Mouse (Mus musculus): Measurements from ENCODE around the gene Fut8. TPM values are rescaled to one million over a fixed set of nuclear protein-coding genes. Genes with fewer than 3 reads are reported as not detected.
A peak's percentile ranks its signal among the peaks of the same experiment; 100 is the strongest.
"Not testable (repeated sequence)": the region's sequence is repeated elsewhere in the genome, so short reads cannot be mapped to it uniquely, and the experiment has no call there.

Fut8 gene
- total and polyA plus RNA-seq, 3 experiments, result 60.6 to 124 (median 86.0) TPM

- TF ChIP-seq RCOR1 (conservative IDR thresholded peaks at IDR 0.05; ENCODE audit: low read depth, low read length) (peak; percentile 64; the same call in 1 of the 2 replicates), TCF12 (IDR thresholded peaks at IDR 0.05; ENCODE audit: low read depth, low read length) (peak; percentile 78), ZNF384 (IDR thresholded peaks at IDR 0.05; ENCODE audit: low read depth, low read length) (peak; percentile 35; the same call in 1 of the 2 replicates), RAD21 (IDR thresholded peaks at IDR 0.05; ENCODE audit: low read depth, low read length) (no peak), ZC3H11A (IDR thresholded peaks at IDR 0.05; ENCODE audit: low read depth, low read length) (no peak), UBTF (IDR thresholded peaks at IDR 0.05; ENCODE audit: low read depth, low read length) (no peak), SIN3A (IDR thresholded peaks at IDR 0.05; ENCODE audit: low read length) (peak; percentile 79), CTCF (conservative IDR thresholded peaks at IDR 0.05 in 1 of 2, IDR thresholded peaks at IDR 0.05 in 1 of 2; ENCODE audit: low read depth in 2 of 2, low read length in 2 of 2) (no peak), MAZ (IDR thresholded peaks at IDR 0.05; ENCODE audit: low read depth, low read length) (no peak), GABPA (IDR thresholded peaks at IDR 0.05; ENCODE audit: insufficient replicate concordance, low read depth, low read length) (no peak), ZMIZ1 (IDR thresholded peaks at IDR 0.05; ENCODE audit: low read depth, low read length) (peak; percentile 69; the same call in 1 of the 2 replicates), NRF1 (IDR thresholded peaks at IDR 0.05; ENCODE audit: low read depth, low read length) (no peak), SMC3 (IDR thresholded peaks at IDR 0.05; ENCODE audit: low read depth, low read length) (no peak), MYC (IDR thresholded peaks at IDR 0.05; ENCODE audit: low read depth, low read length) (peak; percentile 31; the same call in 1 of the 2 replicates), MEF2A (IDR thresholded peaks at IDR 0.05; ENCODE audit: borderline replicate concordance, low read depth, low read length) (peak; percentile 76), E2F4 (IDR thresholded peaks at IDR 0.05; ENCODE audit: insufficient replicate concordance, low read depth, low read length) (no peak)
These were observed 53.1 kb downstream of the Fut8 start (continued) for GRCm38 (mm10) chr12:77291017-77291416.

- in situ Hi-C loops (cut with MboI; ENCODE audit: low pct_ligation_motif_present, low pct_unique_long_range_greater_than_20kb, low sequenced_read_pairs); DNase-seq (ENCODE audit: extremely low read depth); dilution Hi-C loops (cut with MboI; ENCODE audit: extremely low pct_ligation_motif_present, extremely low pct_unique_long_range_greater_than_20kb, low sequenced_read_pairs); H3K9me3 ChIP-seq (replicated peaks; ENCODE audit: low read length); H3K27me3 ChIP-seq (replicated peaks); H3K36me3 ChIP-seq (replicated peaks in 1 of 2; ENCODE audit: control insufficient read depth in 1 of 2, insufficient read depth in 1 of 2, low read length in 1 of 2); H3K4me3 ChIP-seq (replicated peaks in 1 of 3; ENCODE audit: low read depth in 2 of 3, low read length in 2 of 3, poor library complexity in 1 of 3): not testable (repeated sequence)
- H3K9ac ChIP-seq (ENCODE audit: insufficient read depth, low read depth), result peak overlapping the region; percentile 48; the same call in 1 of the 2 replicates
- peaks cover 11 to 54% of the 10 kb centered on the region in 2 experiments; a peak in 3 of 4 replicates for H3K4me1 ChIP-seq (ENCODE audit: control insufficient read depth in 1 of 2, insufficient read depth in 2 of 2)
- TF ChIP-seq ETS1 (conservative IDR thresholded peaks at IDR 0.05; ENCODE audit: low read depth, low read length) (0 out of 2 replicates have a peak, but pooled peaks have one; percentile 29), MAZ (IDR thresholded peaks at IDR 0.05; ENCODE audit: low read depth, low read length) (0 out of 2 replicates have a peak, but pooled peaks have one; percentile 52), MXI1 (IDR thresholded peaks at IDR 0.05; ENCODE audit: low read depth, low read length) (peak; percentile 36; the same call in 1 of the 2 replicates), TCF12 (IDR thresholded peaks at IDR 0.05; ENCODE audit: low read depth, low read length) (peak; percentile 30; the same call in 1 of the 2 replicates), ZNF384 (IDR thresholded peaks at IDR 0.05; ENCODE audit: low read depth, low read length) (peak; percentile 76), TBP (conservative IDR thresholded peaks at IDR 0.05; ENCODE audit: low read depth, low read length) (0 out of 2 replicates have a peak, but pooled peaks have one; percentile 23), BHLHE40 (IDR thresholded peaks at IDR 0.05; ENCODE audit: low read depth, low read length) (peak; percentile 45; the same call in 1 of the 2 replicates)
- peaks cover 33% of the 10 kb centered on the region for H3K79me2 ChIP-seq (replicated peaks; ENCODE audit: control insufficient read depth, extremely low read depth, insufficient read depth, poor library complexity, severe bottlenecking)
- H3K27ac ChIP-seq (ENCODE audit: insufficient read depth, low read depth), result peak overlapping the region; percentile 57; the same call in 1 of the 2 replicates
- peak overlapping the region; percentile 84; the same call in 1 of the 2 replicates for H3K4me2 ChIP-seq (ENCODE audit: insufficient read depth, low read depth, poor library complexity, severe bottlenecking)
These were observed 53.9 kb downstream of the Fut8 start for GRCm38 (mm10) chr12:77291864-77292263.

Measured in CH12.LX (cell line).